Mouse (Mus musculus) embryonic fibroblast, embryonic 13.5 days (primary cell): Measurements from ENCODE around the gene Atrx. TPM values are rescaled to one million over a fixed set of nuclear protein-coding genes. Genes with fewer than 3 reads are reported as not detected.
"Not testable (repeated sequence)": the region's sequence is repeated elsewhere in the genome, so short reads cannot be mapped to it uniquely, and the experiment has no call there.

Experiments
- H3K27ac ChIP-seq: 2 replicates; pipeline ENCODE4 v1.5.1; 2012; ENCODE audit warnings: low read length, control low read depth, inconsistent platforms; ENCODE audit not compliant: insufficient read depth
- H3K4me1 ChIP-seq: 2 replicates; pipeline ENCODE4 v1.6.1; 2011; ENCODE audit warnings: low read length; ENCODE audit not compliant: control insufficient read depth, insufficient read depth
- H3K4me3 ChIP-seq: 2 replicates; pipeline ENCODE4 v1.5.1; 2011; ENCODE audit warnings: mild to moderate bottlenecking, control low read depth, low read length; ENCODE audit not compliant: insufficient read depth
- CTCF ChIP-seq: IDR thresholded peaks from 2 replicates; pipeline ENCODE4 v1.5.1; 2011; ENCODE audit warnings: mild to moderate bottlenecking, control low read depth, low read length, moderate library complexity, borderline replicate concordance; ENCODE audit not compliant: insufficient read depth
- POLR2A ChIP-seq: IDR thresholded peaks from 2 replicates; pipeline ENCODE4 v1.6.1; 2011; ENCODE audit warnings: low read depth, mild to moderate bottlenecking, control low read depth, low read length, moderate library complexity
- polyA plus RNA-seq: library from polyadenylated mRNA; stranded (reverse); fragments of >200 nt; gene quantifications from 2 replicates; pipeline ENCODE4 v1.2.4, GENCODE M21; 2011; ENCODE audit warnings: low read depth; ENCODE audit not compliant: missing spikeins, insufficient read length

The Atrx gene
- polyA plus RNA-seq = 147 and 151 TPM in 2 replicates

DNA sequence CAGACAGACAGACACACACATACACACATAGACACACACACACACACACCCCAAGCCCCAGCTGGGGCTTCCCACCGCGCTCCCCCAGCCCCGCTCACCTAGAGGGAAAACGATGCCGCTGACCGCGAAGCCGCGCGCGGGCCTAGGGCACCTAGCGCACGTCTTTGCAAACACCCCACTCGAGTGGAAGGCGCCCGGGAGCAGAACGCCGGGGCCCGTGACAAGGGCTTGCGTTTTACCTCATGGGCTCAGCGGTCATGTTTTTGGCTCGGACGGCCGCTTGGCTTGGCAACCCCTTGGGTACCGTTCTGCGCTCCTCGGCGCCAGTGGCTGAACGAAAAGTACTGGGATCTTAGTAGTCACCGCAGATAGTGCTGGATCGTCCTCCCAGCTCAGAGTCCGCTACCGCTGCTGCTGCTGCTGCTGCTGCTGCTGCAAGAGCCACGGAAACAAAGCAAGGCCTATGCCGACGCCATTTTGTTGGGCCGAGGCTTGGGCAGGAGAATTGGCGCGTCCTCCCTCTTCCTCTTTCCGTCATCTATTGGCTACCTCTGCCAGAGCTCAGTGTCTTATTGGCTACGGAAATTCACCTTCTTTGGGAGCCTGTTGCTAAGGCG lies at the start of gene Atrx:
TSS of gene Atrx (minus strand) at position 543 of the 617 bp plus-strand sequence.
- peak within 1 kb of the TSS; percentile 85 for H3K4me3 ChIP-seq
- H3K4me1 ChIP-seq = 0 out of 2 replicates have a peak, but pooled peaks cover 2% of the 10 kb centered on the region
- TF ChIP-seq POLR2A (peak; percentile 87), CTCF (no peak)
- peak within 1 kb of the TSS; percentile 88 for H3K27ac ChIP-seq

DNA sequence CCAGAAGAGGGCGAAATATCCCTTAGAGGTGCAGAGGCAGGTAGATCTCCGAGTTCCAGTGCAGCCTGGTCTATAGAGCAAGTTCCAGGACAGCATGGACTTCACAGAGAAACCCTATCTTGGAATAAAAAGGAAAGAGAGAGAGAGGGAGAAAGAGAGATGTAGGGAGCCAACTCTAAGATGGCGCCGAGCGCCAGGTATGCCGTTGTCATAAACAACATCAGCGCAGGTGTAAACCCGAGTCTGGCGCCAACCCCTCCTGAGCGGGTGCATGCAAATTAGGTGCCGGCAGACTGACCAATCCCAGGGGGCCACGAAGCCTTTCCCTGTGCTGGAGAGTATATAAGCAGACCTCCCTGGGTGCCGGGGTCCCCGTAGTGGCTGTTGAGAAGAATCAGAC lies 27.9 kb upstream of the Atrx start:
- H3K27ac ChIP-seq, H3K4me1 ChIP-seq: not testable (repeated sequence)

GRCm38 (mm10) chrX:105953999-105954398 lies 24.8 kb upstream of the Atrx start:
- Histone ChIP-seq H3K27ac (no peak overlapping the region), H3K4me1 (no peaks in the 10 kb centered on the region), H3K4me3 (no peak overlapping the region)
- TF ChIP-seq CTCF = no peak
- no peak for TF ChIP-seq POLR2A

More for the DNA sequence above, 27.9 kb upstream of the Atrx start:
- H3K4me3 ChIP-seq = not testable (repeated sequence)

DNA sequence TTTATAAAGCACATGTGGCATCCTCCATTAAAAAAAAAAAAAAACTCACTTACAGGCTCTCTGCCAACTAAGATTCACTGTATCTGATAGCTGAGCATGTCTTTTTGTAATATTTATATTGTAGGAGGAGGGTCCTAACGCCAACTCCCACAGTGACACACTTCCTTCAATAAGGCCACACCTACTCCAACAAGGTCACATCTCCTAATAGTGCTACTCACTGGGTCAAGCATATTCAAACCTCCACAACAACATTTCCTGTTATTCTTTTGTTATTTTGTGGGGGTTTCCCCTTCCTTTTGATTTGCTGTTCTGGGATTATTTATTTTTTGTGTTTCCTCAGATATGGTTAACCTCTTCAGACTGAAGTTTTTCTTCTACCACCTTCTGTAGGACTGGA lies 17.2 kb upstream of the Atrx start:
- TF ChIP-seq POLR2A = no peak
- no peak for TF ChIP-seq CTCF
- H3K4me1 ChIP-seq = no peaks in the 10 kb centered on the region
- no peak overlapping the region for H3K27ac ChIP-seq
- H3K4me3 ChIP-seq = no peak overlapping the region

DNA sequence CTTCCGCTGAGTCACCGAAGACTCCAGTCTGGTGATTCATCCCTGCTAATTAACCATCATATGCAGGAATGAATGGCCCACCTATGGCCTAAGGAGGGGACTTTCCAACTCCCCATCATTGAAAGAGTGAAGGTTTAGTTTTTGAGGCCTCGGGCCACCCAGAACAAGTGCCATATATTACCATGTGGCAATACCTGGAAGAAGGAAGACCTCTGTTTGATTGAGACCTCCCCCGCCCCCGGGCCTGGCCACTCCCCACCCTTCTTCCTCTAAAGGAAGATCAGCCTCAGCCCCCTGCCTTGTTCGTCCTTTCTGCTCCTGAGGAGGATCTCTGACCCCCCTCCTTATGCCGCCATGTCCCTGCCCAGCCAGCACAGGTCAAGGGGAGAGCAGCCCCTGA lies 10.0 kb upstream of the Atrx start:
- TF ChIP-seq CTCF (no peak), POLR2A (no peak)
- no peak overlapping the region for H3K27ac ChIP-seq
- no peaks in the 10 kb centered on the region for H3K4me1 ChIP-seq
- H3K4me3 ChIP-seq = no peak overlapping the region

GRCm38 (mm10) chrX:105937736-105938135 lies 8.5 kb upstream of the Atrx start:
- Histone ChIP-seq H3K27ac (no peak overlapping the region), H3K4me3 (no peak overlapping the region), H3K4me1 (no peaks in the 10 kb centered on the region)
- TF ChIP-seq POLR2A (no peak), CTCF (no peak)

DNA sequence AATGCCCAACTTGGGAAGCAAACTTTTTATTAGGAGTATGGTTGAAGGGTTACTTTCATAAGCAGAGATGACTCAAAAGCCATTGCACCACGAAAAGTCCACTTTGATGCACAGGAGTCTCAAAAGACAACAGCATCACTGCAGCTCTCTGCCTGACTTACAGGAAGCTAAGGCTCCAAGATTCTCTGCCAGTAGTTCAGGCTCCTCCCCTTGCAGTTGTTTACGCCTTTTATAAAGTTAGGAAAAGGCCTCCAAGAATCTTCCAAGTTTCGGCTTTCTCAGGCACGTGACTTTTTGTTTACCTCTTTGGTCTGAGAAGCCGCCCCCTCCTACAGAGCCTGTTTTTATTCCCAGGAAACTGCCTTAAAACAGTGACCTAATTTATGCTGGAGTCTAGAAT lies 5.1 kb upstream of the Atrx start:
- TF ChIP-seq POLR2A = no peak
- no peak for TF ChIP-seq CTCF
- Histone ChIP-seq H3K4me3 (no peak overlapping the region), H3K27ac (no peak overlapping the region), H3K4me1 (no peaks in the 10 kb centered on the region)

- Histone ChIP-seq H3K4me1 (0 out of 2 replicates have a peak, but pooled peaks cover 2% of the 10 kb centered on the region), H3K4me3 (peak overlapping the region; percentile 85; the same call in 1 of the 2 replicates), H3K27ac (peak overlapping the region; percentile 43)
- no peak for TF ChIP-seq CTCF
- no peak; the same call in 1 of the 2 replicates for TF ChIP-seq POLR2A
Measured at GRCm38 (mm10) chrX:105929478-105930038, 355 bp upstream of the Atrx start.

GRCm38 (mm10) chrX:105927941-105928860 lies 1.0 kb downstream of the Atrx start:
- Histone ChIP-seq H3K4me1 (0 out of 2 replicates have a peak, but pooled peaks cover 2% of the 10 kb centered on the region), H3K4me3 (peak overlapping the region; percentile 85), H3K27ac (peak overlapping the region; percentile 88)
- TF ChIP-seq POLR2A (no peak), CTCF (no peak)
